Mouse (Mus musculus): ENCODE measurements around the gene Mroh3.

The Mroh3 gene

GRCm38 (mm10) chr1:136156951-136157350 is 55.7 kb downstream of the Mroh3 start:
- DNase-seq (ENCODE audit: low read depth, low spot score): no peak

- no peak for DNase-seq (ENCODE audit: low read depth, low spot score)
These were observed 56.3 kb downstream of the Mroh3 start for GRCm38 (mm10) chr1:136156304-136156703.

GRCm38 (mm10) chr1:136151371-136151770 is 61.3 kb downstream of the Mroh3 start:
- peak; percentile 72 for DNase-seq (ENCODE audit: low read depth, low spot score)

GRCm38 (mm10) chr1:136149702-136150101 is 62.9 kb downstream of the Mroh3 start:
- DNase-seq (ENCODE audit: low read depth, low spot score): peak; percentile 53

- DNase-seq (ENCODE audit: low read depth, low spot score): peak; percentile 93
These were observed 69.1 kb downstream of the Mroh3 start for GRCm38 (mm10) chr1:136143514-136143913.

- peak; percentile 94 for DNase-seq (ENCODE audit: low read depth, low spot score)
These were observed 70.3 kb downstream of the Mroh3 start for GRCm38 (mm10) chr1:136142336-136142735.

GRCm38 (mm10) chr1:136141176-136141950 is 71.3 kb downstream of the Mroh3 start:
- peak; percentile 86 for DNase-seq (ENCODE audit: low read depth, low spot score)

- peak; percentile 97 for DNase-seq (ENCODE audit: low read depth, low spot score)
These were observed 72.5 kb downstream of the Mroh3 start for GRCm38 (mm10) chr1:136139990-136140640.

- no peak for DNase-seq (ENCODE audit: low read depth, low spot score)
These were observed 74.3 kb downstream of the Mroh3 start for GRCm38 (mm10) chr1:136138191-136138830.

GRCm38 (mm10) chr1:136137575-136137974 is 75.1 kb downstream of the Mroh3 start:
- DNase-seq (ENCODE audit: low read depth, low spot score): peak; percentile 84

- no peak for DNase-seq (ENCODE audit: low read depth, low spot score)
These were observed 75.5 kb downstream of the Mroh3 start for GRCm38 (mm10) chr1:136137071-136137531.

GRCm38 (mm10) chr1:136136547-136136946 is 76.1 kb downstream of the Mroh3 start:
- DNase-seq (ENCODE audit: low read depth, low spot score): no peak

- peak; percentile 45 for DNase-seq (ENCODE audit: low read depth, low spot score)
These were observed 76.7 kb downstream of the Mroh3 start for GRCm38 (mm10) chr1:136135777-136136444.

- no peak for DNase-seq (ENCODE audit: low read depth, low spot score)
These were observed 77.6 kb downstream of the Mroh3 start for GRCm38 (mm10) chr1:136135046-136135445.

GRCm38 (mm10) chr1:136134547-136134946 is 78.1 kb downstream of the Mroh3 start:
- DNase-seq (ENCODE audit: low read depth, low spot score): no peak

- DNase-seq (ENCODE audit: low read depth, low spot score): peak; percentile 77
These were observed 78.9 kb downstream of the Mroh3 start for GRCm38 (mm10) chr1:136133570-136134240.

GRCm38 (mm10) chr1:136132386-136133201 is 80.0 kb downstream of the Mroh3 start:
- peak; percentile 53 for DNase-seq (ENCODE audit: low read depth, low spot score)
